Mouse (Mus musculus) subcutaneous adipose tissue, adult 2 months (tissue): ENCODE results near the gene Olfr1214. TPM values are rescaled to one million over a fixed set of nuclear protein-coding genes. Genes with fewer than 3 reads are reported as not detected.

Source experiments
- polyA plus RNA-seq: library from polyadenylated mRNA; depleted of rRNA; stranded (reverse); fragments of >200 nt; gene quantifications from 2 replicates; pipeline ENCODE4 v1.2.3, GENCODE M21; 2012; ENCODE audit warnings: low replicate concordance; rRNA removed

The Olfr1214 gene
- not detected in 2 replicates for polyA plus RNA-seq

DNA sequence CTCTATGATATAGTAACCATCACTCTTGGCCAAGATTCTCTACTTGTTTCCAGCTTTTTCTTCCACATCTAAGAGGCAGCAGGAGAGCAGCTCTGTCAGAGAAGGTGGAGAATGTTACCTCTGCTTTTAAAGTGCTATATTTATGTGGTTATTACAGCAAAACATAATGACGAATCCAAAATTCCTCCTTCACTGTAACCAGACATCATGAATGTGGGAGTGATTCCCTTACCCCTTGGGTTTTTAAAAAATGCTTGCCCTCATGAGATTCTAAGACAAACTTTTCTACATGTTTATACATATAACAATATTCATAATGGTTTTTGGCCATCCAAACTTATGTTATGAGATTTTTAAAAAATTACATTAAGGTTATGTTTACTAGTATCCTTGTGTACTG, at the start of gene Olfr1214:
Olfr1214 (minus strand) TSS at position 101 of the 400 bp plus-strand sequence.

DNA sequence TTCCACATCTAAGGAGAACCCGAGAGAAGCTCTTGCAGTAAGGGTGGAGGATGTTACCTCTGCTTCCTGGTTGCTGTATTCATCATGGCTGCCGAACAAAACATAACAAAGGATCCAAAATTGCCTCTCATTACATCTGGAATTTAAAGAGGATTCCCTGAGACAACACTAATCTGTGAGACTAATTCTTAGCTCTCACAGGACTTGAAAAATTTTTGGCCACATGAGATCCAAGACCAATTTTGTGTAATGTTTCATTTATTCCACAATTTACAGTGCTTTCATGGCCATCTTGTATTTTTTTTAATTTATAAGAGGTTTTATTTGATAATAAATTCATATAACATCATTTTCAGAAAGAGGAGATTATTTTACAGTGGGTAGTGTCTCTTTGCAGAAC, 39.5 kb upstream of the Olfr1214 start, which contains the start of gene Olfr1217:
Olfr1217 (minus strand) TSS at position 101 of the 400 bp plus-strand sequence.

GRCm38 (mm10) chr2:89018240-89018639, 25.8 kb upstream of the Olfr1214 start, which contains the start of gene Olfr1216:
Gene Olfr1216 (minus strand): TSS chr2:89018340.

GRCm38 (mm10) chr2:89006873-89007272, 14.4 kb upstream of the Olfr1214 start, which contains the start of gene Olfr1215:
Gene Olfr1215 (minus strand): TSS chr2:89006973.

GRCm38 (mm10) chr2:88980181-88980580, 12.3 kb downstream of the Olfr1214 start, which contains the start of gene Gm13762:
Gene Gm13762 (minus strand): TSS chr2:88980281.

DNA sequence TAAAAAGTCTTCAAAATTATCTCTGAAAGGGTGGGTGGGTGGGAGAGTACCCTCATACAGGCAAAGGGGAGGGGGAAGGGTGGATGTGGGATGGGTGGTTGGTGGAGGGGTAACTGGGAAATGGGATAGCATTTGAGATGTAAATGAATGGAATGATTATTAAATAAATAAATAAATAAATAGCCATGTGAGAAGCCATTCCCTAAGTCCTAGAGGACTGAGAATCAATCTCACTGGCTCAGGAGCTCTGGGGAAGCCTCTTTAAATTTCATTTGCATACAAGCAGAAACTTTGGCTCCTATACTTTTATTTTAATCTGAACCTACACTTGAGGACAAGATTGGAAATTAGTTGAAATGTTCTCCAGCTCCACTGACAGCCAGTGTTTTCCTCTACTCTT, 38.8 kb downstream of the Olfr1214 start, which contains the start of gene Olfr1212:
Olfr1212 (plus strand) TSS at position 301 of the 400 bp plus-strand sequence.

GRCm38 (mm10) chr2:88938011-88938410, 54.4 kb downstream of the Olfr1214 start, which contains the start of gene Olfr1211:
Gene Olfr1211 (minus strand): TSS chr2:88938111.

Other genes starting within 250 kb of the Olfr1214 start
- gene Olfr1198, start 241.3 kb downstream of the Olfr1214 start, polyA plus RNA-seq: not detected in 2 replicates
- gene Olfr1199, start 232.2 kb downstream of the Olfr1214 start, polyA plus RNA-seq: not detected in 2 replicates
- not detected in 2 replicates for gene Olfr1200, start 222.2 kb downstream of the Olfr1214 start, polyA plus RNA-seq
- not detected in 2 replicates for gene Olfr1201, start 199.6 kb downstream of the Olfr1214 start, polyA plus RNA-seq
- not detected in 2 replicates for gene Olfr1202, start 178.2 kb downstream of the Olfr1214 start, polyA plus RNA-seq
- not detected in 2 replicates for gene Olfr1205, start 162.9 kb downstream of the Olfr1214 start, polyA plus RNA-seq
- not detected in 2 replicates for gene Olfr1204, start 143.4 kb downstream of the Olfr1214 start, polyA plus RNA-seq
- not detected in 2 replicates for gene Olfr1206, start 129.4 kb downstream of the Olfr1214 start, polyA plus RNA-seq
- not detected in 2 replicates for gene Olfr1208, start 90.3 kb downstream of the Olfr1214 start, polyA plus RNA-seq
- gene Olfr1209, start 77.5 kb downstream of the Olfr1214 start, polyA plus RNA-seq: not detected in 2 replicates
- not detected in 2 replicates for gene Olfr1211, start 54.5 kb downstream of the Olfr1214 start, polyA plus RNA-seq
- not detected in 2 replicates for gene Olfr1212, start 38.7 kb downstream of the Olfr1214 start, polyA plus RNA-seq
- gene Gm13762, start 12.4 kb downstream of the Olfr1214 start, polyA plus RNA-seq: not detected in 2 replicates
- not detected in 2 replicates for gene Olfr1215, start 14.3 kb upstream of the Olfr1214 start, polyA plus RNA-seq
- gene Olfr1216, start 25.7 kb upstream of the Olfr1214 start, polyA plus RNA-seq: not detected in 2 replicates
- not detected in 2 replicates for gene Olfr1217, start 39.4 kb upstream of the Olfr1214 start, polyA plus RNA-seq
- gene Olfr1218, start 68.5 kb upstream of the Olfr1214 start, polyA plus RNA-seq: not detected in 2 replicates
- not detected in 2 replicates for gene Olfr1219, start 90.9 kb upstream of the Olfr1214 start, polyA plus RNA-seq
- not detected in 2 replicates for gene Olfr1220, start 114.2 kb upstream of the Olfr1214 start, polyA plus RNA-seq
- gene Olfr1221, start 124.6 kb upstream of the Olfr1214 start, polyA plus RNA-seq: not detected in 2 replicates
- not detected in 2 replicates for gene Olfr1222, start 140.4 kb upstream of the Olfr1214 start, polyA plus RNA-seq
- gene Olfr1223, start 158.9 kb upstream of the Olfr1214 start, polyA plus RNA-seq: not detected in 2 replicates
- not detected in 2 replicates for gene Olfr1224-ps1, start 171.4 kb upstream of the Olfr1214 start, polyA plus RNA-seq
- gene Olfr1225, start 182.0 kb upstream of the Olfr1214 start, polyA plus RNA-seq: not detected in 2 replicates
- not detected in 2 replicates for gene Olfr1226, start 207.4 kb upstream of the Olfr1214 start, polyA plus RNA-seq